Comparison of ENCODE assay signal across 13 mouse cellular contexts in the genomic region with DNA sequence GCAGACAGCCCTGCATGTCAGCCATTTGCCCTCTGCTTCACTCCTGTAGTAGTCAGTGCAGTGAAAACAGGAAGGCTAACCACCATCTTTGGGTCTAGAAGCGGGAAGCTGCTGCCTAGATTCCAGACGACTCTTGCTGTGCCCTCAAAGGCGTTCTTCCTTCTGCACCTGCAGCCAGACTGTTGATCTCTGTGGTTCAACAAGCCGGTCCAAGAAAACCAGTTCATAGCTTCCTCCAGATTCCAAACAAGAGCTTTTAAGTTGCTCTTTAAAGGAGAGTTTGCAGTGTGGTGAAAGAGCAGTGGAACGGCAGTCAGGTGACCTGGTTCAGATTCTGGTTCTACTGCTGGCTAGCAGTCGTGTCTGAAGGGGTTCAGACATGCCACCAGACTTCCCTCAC. TPM values are rescaled to one million over a fixed set of nuclear protein-coding genes. Genes with fewer than 3 reads are reported as not detected.
DNase-seq lines count a peak whose midpoint lies in the region; ATAC-seq and TF ChIP-seq lines count a peak whose summit lies in the region.
"Had no signal": no experiment of that assay in that cellular context is flagged by ENCODE, and none has a peak within 500 bp of the region (broad histone marks: within the 10 kb centered on the region; RNA-seq: fewer than 3 reads in every experiment).

No protein-coding gene starts in this region.

- H3K4me2 ChIP-seq in forebrain, embryonic 15.5 days (replicated peaks) = no peak overlapping the region
- H3K4me2 ChIP-seq in forebrain, embryonic 13.5 days = no peak overlapping the region
- no peak overlapping the region for H3K4me2 ChIP-seq in intestine, embryonic 14.5 days (ENCODE audit: low read length)
- no peak overlapping the region for H3K4me2 ChIP-seq in intestine, embryonic 15.5 days (replicated peaks)
- H3K4me2 ChIP-seq in kidney, embryonic 15.5 days = no peak overlapping the region
- H3K4me2 ChIP-seq: neural tube, embryonic 13.5 days had no signal

- H3K9me3 ChIP-seq in forebrain, embryonic 15.5 days = no peaks in the 10 kb centered on the region
- no peaks in the 10 kb centered on the region for H3K9me3 ChIP-seq in forebrain, embryonic 13.5 days (replicated peaks)
- H3K9me3 ChIP-seq in intestine, embryonic 14.5 days (ENCODE audit: control insufficient read depth, low read length) = no peaks in the 10 kb centered on the region
- H3K9me3 ChIP-seq in intestine, embryonic 15.5 days = no peaks in the 10 kb centered on the region
- H3K9me3 ChIP-seq in midbrain, embryonic 10.5 days (replicated peaks) = no peaks in the 10 kb centered on the region
- no peaks in the 10 kb centered on the region for H3K9me3 ChIP-seq in kidney, embryonic 15.5 days (replicated peaks)
- H3K9me3 ChIP-seq: neural tube, embryonic 13.5 days had no signal

- no peaks in the 10 kb centered on the region for H3K27me3 ChIP-seq in forebrain, embryonic 15.5 days
- H3K27me3 ChIP-seq in forebrain, embryonic 13.5 days = no peaks in the 10 kb centered on the region
- H3K27me3 ChIP-seq in intestine, embryonic 14.5 days (replicated peaks; ENCODE audit: control insufficient read depth, insufficient read depth, low read length) = no peaks in the 10 kb centered on the region
- H3K27me3 ChIP-seq in intestine, embryonic 15.5 days (replicated peaks) = no peaks in the 10 kb centered on the region
- H3K27me3 ChIP-seq in midbrain, embryonic 10.5 days (ENCODE audit: low read depth, poor library complexity, severe bottlenecking) = no peaks in the 10 kb centered on the region
- H3K27me3 ChIP-seq in kidney, embryonic 15.5 days = no peaks in the 10 kb centered on the region
- H3K27me3 ChIP-seq: neural tube, embryonic 13.5 days had no signal

- no peak overlapping the region for H3K9ac ChIP-seq in forebrain, embryonic 15.5 days (replicated peaks)
- no peak overlapping the region for H3K9ac ChIP-seq in forebrain, embryonic 13.5 days
- H3K9ac ChIP-seq in intestine, embryonic 14.5 days (ENCODE audit: low read length) = no peak overlapping the region
- H3K9ac ChIP-seq in intestine, embryonic 15.5 days = no peak overlapping the region
- no peak overlapping the region for H3K9ac ChIP-seq in kidney, embryonic 15.5 days
- H3K9ac ChIP-seq: neural tube, embryonic 13.5 days had no signal

- no peak for TF ChIP-seq POLR2A in cortical plate, adult 2 months (IDR thresholded peaks at IDR 0.05; ENCODE audit: extremely low read depth, insufficient read depth, low read length)

- H3K36me3 ChIP-seq in forebrain, embryonic 15.5 days = no peaks in the 10 kb centered on the region; the same call in 1 of the 2 replicates
- H3K36me3 ChIP-seq in forebrain, embryonic 13.5 days (ENCODE audit: poor library complexity, severe bottlenecking) = peaks cover 3% of the 10 kb centered on the region; the same call in 1 of the 2 replicates
- peaks cover 4% of the 10 kb centered on the region for H3K36me3 ChIP-seq in intestine, embryonic 14.5 days (ENCODE audit: control insufficient read depth, insufficient read depth, low read length)
- no peaks in the 10 kb centered on the region for H3K36me3 ChIP-seq in intestine, embryonic 15.5 days
- peaks cover 12% of the 10 kb centered on the region for H3K36me3 ChIP-seq in midbrain, embryonic 10.5 days
- peaks cover 8% of the 10 kb centered on the region for H3K36me3 ChIP-seq in kidney, embryonic 15.5 days

- no peaks in the 10 kb centered on the region; the same call in 1 of the 2 replicates for H3K4me1 ChIP-seq in forebrain, embryonic 15.5 days
- H3K4me1 ChIP-seq in forebrain, embryonic 13.5 days = peaks cover 6% of the 10 kb centered on the region; the same call in 1 of the 2 replicates
- H3K4me1 ChIP-seq in intestine, embryonic 14.5 days (replicated peaks; ENCODE audit: control insufficient read depth, insufficient read depth, low read length) = peaks cover 11% of the 10 kb centered on the region; the same call in 1 of the 2 replicates
- H3K4me1 ChIP-seq in intestine, embryonic 15.5 days (replicated peaks) = 0 out of 2 replicates have a peak, but pooled peaks cover 3% of the 10 kb centered on the region
- H3K4me1 ChIP-seq in cortical plate, adult 2 months (ENCODE audit: control insufficient read depth, insufficient read depth, low read length) = peaks cover 15% of the 10 kb centered on the region
- H3K4me1 ChIP-seq in midbrain, embryonic 10.5 days = peaks cover 10% of the 10 kb centered on the region
- H3K4me1 ChIP-seq in kidney, embryonic 15.5 days = no peaks in the 10 kb centered on the region

- no peak for ATAC-seq in forebrain, embryonic 15.5 days (replicated peaks)
- ATAC-seq in forebrain, embryonic 13.5 days = no peak
- no peak for ATAC-seq in intestine, embryonic 14.5 days (replicated peaks; ENCODE audit: low FRiP score, low TSS enrichment, low read depth)
- no peak for ATAC-seq in intestine, embryonic 15.5 days
- no peak for ATAC-seq in kidney, embryonic 15.5 days (replicated peaks; ENCODE audit: low FRiP score)

- 82% methylated on average over 6 of the region's 6 CpGs for WGBS in forebrain, embryonic 15.5 days
- 90% methylated on average over 6 of the region's 6 CpGs for WGBS in forebrain, embryonic 13.5 days
- 49% methylated on average over 6 of the region's 6 CpGs for WGBS in intestine, embryonic 14.5 days
- WGBS in intestine, embryonic 15.5 days = 46% methylated on average over 6 of the region's 6 CpGs
- WGBS in midbrain, embryonic 10.5 days = 86% methylated on average over 6 of the region's 6 CpGs
- WGBS in kidney, embryonic 15.5 days = 73% methylated on average over 6 of the region's 6 CpGs

- no peak overlapping the region for H3K4me3 ChIP-seq in forebrain, embryonic 15.5 days
- H3K4me3 ChIP-seq in forebrain, embryonic 13.5 days = no peak overlapping the region
- H3K4me3 ChIP-seq in intestine, embryonic 14.5 days (ENCODE audit: low read depth, low read length) = no peak overlapping the region
- H3K4me3 ChIP-seq in intestine, embryonic 15.5 days (replicated peaks) = no peak overlapping the region
- no peak overlapping the region for H3K4me3 ChIP-seq in cortical plate, adult 2 months (ENCODE audit: insufficient read depth, low read length)
- no peak overlapping the region for H3K4me3 ChIP-seq in midbrain, embryonic 10.5 days
- no peak overlapping the region for H3K4me3 ChIP-seq in kidney, embryonic 15.5 days (replicated peaks)
- H3K4me3 ChIP-seq: neural tube, embryonic 13.5 days had no signal

- H3K27ac ChIP-seq in forebrain, embryonic 15.5 days (replicated peaks) = peak overlapping the region; percentile 55
- no peak overlapping the region for H3K27ac ChIP-seq in forebrain, embryonic 13.5 days
- peak overlapping the region; percentile 59 for H3K27ac ChIP-seq in intestine, embryonic 14.5 days (ENCODE audit: low read depth)
- no peak overlapping the region; the same call in 1 of the 2 replicates for H3K27ac ChIP-seq in intestine, embryonic 15.5 days
- H3K27ac ChIP-seq in cortical plate, adult 2 months (ENCODE audit: insufficient read depth, low read length) = peak overlapping the region; percentile 38; the same call in 1 of the 2 replicates
- no peak overlapping the region for H3K27ac ChIP-seq in midbrain, embryonic 10.5 days (replicated peaks)
- no peak overlapping the region for H3K27ac ChIP-seq in kidney, embryonic 15.5 days
- H3K27ac ChIP-seq: neural tube, embryonic 13.5 days had no signal

- no peak for TF ChIP-seq CTCF in cortical plate, adult 2 months (IDR thresholded peaks at IDR 0.05; ENCODE audit: extremely low read depth, insufficient read depth, low read length)

- DNase-seq in intestine, embryonic 14.5 days (ENCODE audit: low spot score) = no peak
- DNase-seq in thymus, adult 18-20 months = peak; percentile 27 to 59
- DNase-seq in midbrain, embryonic 10.5 days (ENCODE audit: low spot score) = no peak
- DNase-seq: cerebellum, postnatal 14 days; heart, adult 11 months; kidney, adult 9 months; retina, postnatal 1 day had no signal

RNA-seq across cellular contexts. Expression of a gene that starts 48.2 kb away (rescaled TPM):
- polyA plus RNA-seq in forebrain, embryonic 15.5 days (2015; fragmentation: Nextera tagmentation; extraction: Ambion mirVana) = 11.8 and 11.9 TPM in 2 replicates
- 6.4 and 6.8 TPM in 2 replicates for polyA plus RNA-seq in forebrain, embryonic 13.5 days (2015; fragmentation: Nextera tagmentation; extraction: Ambion mirVana)
- polyA plus RNA-seq in intestine, embryonic 14.5 days (2014; fragmentation: Nextera tagmentation; extraction: Ambion mirVana) = 17.5 and 20.4 TPM in 2 replicates
- polyA plus RNA-seq in intestine, embryonic 15.5 days (2015; fragmentation: Nextera tagmentation; extraction: Ambion mirVana) = 14.1 and 14.4 TPM in 2 replicates
- 27.6 and 29.9 TPM in 2 replicates for polyA plus RNA-seq in cortical plate, adult 2 months (2012; rRNA removed)
- polyA plus RNA-seq in midbrain, embryonic 10.5 days (2016; fragmentation: Nextera tagmentation; extraction: Ambion mirVana) = 18.0 and 19.2 TPM in 2 replicates
- polyA plus RNA-seq in kidney, embryonic 15.5 days (2015; fragmentation: Nextera tagmentation; extraction: Ambion mirVana) = 19.4 and 19.9 TPM in 2 replicates

Comparison
In these comparisons a context has a peak if more than half of its experiments do, and no peak if none do; other contexts are left out.
1. H3K27ac ChIP-seq: peak in forebrain, embryonic 15.5 days (single experiment), intestine, embryonic 14.5 days (single experiment) and cortical plate, adult 2 months (single experiment); none in forebrain, embryonic 13.5 days (single experiment), intestine, embryonic 15.5 days (single experiment), midbrain, embryonic 10.5 days (single experiment) and kidney, embryonic 15.5 days (single experiment).
2. DNase-seq: peak in thymus, adult 18-20 months (2 of 2); none in intestine, embryonic 14.5 days (single experiment) and midbrain, embryonic 10.5 days (single experiment).